Mouse (Mus musculus): Measurements from ENCODE around the gene 4930451I11Rik. TPM values are rescaled to one million over a fixed set of nuclear protein-coding genes. Genes with fewer than 3 reads are reported as not detected.

4930451I11Rik gene
- polyA plus RNA-seq, 1 experiment from 2014 or later: not detected

- Histone ChIP-seq H3K4me3 (no peak overlapping the region), H3K4me1 (peaks cover 30% of the 10 kb centered on the region), H3K36me3 (peaks cover 100% of the 10 kb centered on the region), H3K27me3 (ENCODE audit: low read depth, poor library complexity, severe bottlenecking) (peaks cover 16% of the 10 kb centered on the region; the same call in 1 of the 2 replicates), H3K27ac (replicated peaks) (no peak overlapping the region), H3K9me3 (replicated peaks) (no peaks in the 10 kb centered on the region)
- WGBS: 82% methylated on average over 3 of the region's 3 CpGs
- DNase-seq (ENCODE audit: low spot score): no peak
These were observed 24.2 kb upstream of the 4930451I11Rik start for GRCm38 (mm10) chr7:126855641-126856040.

GRCm38 (mm10) chr7:126853454-126853853, 22.0 kb upstream of the 4930451I11Rik start:
- Histone ChIP-seq H3K27ac (replicated peaks) (no peak overlapping the region), H3K4me3 (no peak overlapping the region; the same call in 1 of the 2 replicates), H3K27me3 (ENCODE audit: low read depth, poor library complexity, severe bottlenecking) (peaks cover 38% of the 10 kb centered on the region), H3K4me1 (peaks cover 39% of the 10 kb centered on the region), H3K9me3 (replicated peaks) (no peaks in the 10 kb centered on the region), H3K36me3 (peaks cover 81% of the 10 kb centered on the region)
- DNase-seq (ENCODE audit: low spot score): no peak
- WGBS: 89% methylated on average over 5 of the region's 5 CpGs

- 30% methylated on average over 12 of the region's 12 CpGs for WGBS
- Histone ChIP-seq H3K9me3 (replicated peaks) (no peaks in the 10 kb centered on the region), H3K36me3 (peaks cover 59% of the 10 kb centered on the region), H3K27me3 (ENCODE audit: low read depth, poor library complexity, severe bottlenecking) (peaks cover 59% of the 10 kb centered on the region), H3K4me1 (peaks cover 55% of the 10 kb centered on the region), H3K4me3 (no peak overlapping the region), H3K27ac (replicated peaks) (0 out of 2 replicates have a peak overlapping the region, but pooled peaks have one; percentile 4)
- no peak for DNase-seq (ENCODE audit: low spot score)
These were observed 19.8 kb upstream of the 4930451I11Rik start for GRCm38 (mm10) chr7:126851192-126851591.

- WGBS: 89% methylated on average over 6 of the region's 6 CpGs
- H3K27me3 ChIP-seq (ENCODE audit: low read depth, poor library complexity, severe bottlenecking): peaks cover 59% of the 10 kb centered on the region
- no peaks in the 10 kb centered on the region for H3K9me3 ChIP-seq (replicated peaks)
- no peak for DNase-seq (ENCODE audit: low spot score)
- no peak overlapping the region for H3K27ac ChIP-seq (replicated peaks)
- peaks cover 55% of the 10 kb centered on the region for H3K4me1 ChIP-seq
- H3K4me3 ChIP-seq: no peak overlapping the region
- H3K36me3 ChIP-seq: peaks cover 48% of the 10 kb centered on the region
These were observed 18.7 kb upstream of the 4930451I11Rik start for GRCm38 (mm10) chr7:126850161-126850560.

GRCm38 (mm10) chr7:126848794-126849193, 17.4 kb upstream of the 4930451I11Rik start:
- DNase-seq (ENCODE audit: low spot score): no peak
- Histone ChIP-seq H3K27me3 (ENCODE audit: low read depth, poor library complexity, severe bottlenecking) (peaks cover 59% of the 10 kb centered on the region), H3K27ac (replicated peaks) (peak overlapping the region; percentile 89), H3K36me3 (peaks cover 35% of the 10 kb centered on the region), H3K4me3 (peak overlapping the region; percentile 82), H3K4me1 (peaks cover 57% of the 10 kb centered on the region), H3K9me3 (replicated peaks) (no peaks in the 10 kb centered on the region)
- 34% methylated on average over 10 of the region's 10 CpGs for WGBS

- peak overlapping the region; percentile 89 for H3K27ac ChIP-seq (replicated peaks)
- no peaks in the 10 kb centered on the region for H3K9me3 ChIP-seq (replicated peaks)
- H3K4me3 ChIP-seq: peak overlapping the region; percentile 82
- under 1% methylated on average over 73 of the region's 74 CpGs for WGBS
- peaks cover 50% of the 10 kb centered on the region for H3K4me1 ChIP-seq
- peaks cover 59% of the 10 kb centered on the region for H3K27me3 ChIP-seq (ENCODE audit: low read depth, poor library complexity, severe bottlenecking)
- DNase-seq (ENCODE audit: low spot score): peak; percentile 78
- peaks cover 24% of the 10 kb centered on the region for H3K36me3 ChIP-seq
These were observed 16.3 kb upstream of the 4930451I11Rik start for GRCm38 (mm10) chr7:126847421-126848398.

GRCm38 (mm10) chr7:126847116-126847420, 15.6 kb upstream of the 4930451I11Rik start, which contains the start of gene Doc2a:
Doc2a (plus strand) TSS chr7:126847416.
- no peak for DNase-seq (ENCODE audit: low spot score)
- no peaks in the 10 kb centered on the region for H3K9me3 ChIP-seq (replicated peaks)
- peaks cover 43% of the 10 kb centered on the region for H3K4me1 ChIP-seq
- H3K27ac ChIP-seq (replicated peaks): peak within 1 kb of the TSS; percentile 89
- WGBS: 26% methylated on average over 4 of the region's 4 CpGs
- H3K4me3 ChIP-seq: peak within 1 kb of the TSS; percentile 82
- H3K36me3 ChIP-seq: peaks cover 17% of the 10 kb centered on the region
- peaks cover 57% of the 10 kb centered on the region for H3K27me3 ChIP-seq (ENCODE audit: low read depth, poor library complexity, severe bottlenecking)

GRCm38 (mm10) chr7:126845516-126845915, 14.1 kb upstream of the 4930451I11Rik start:
- H3K27me3 ChIP-seq (ENCODE audit: low read depth, poor library complexity, severe bottlenecking): peaks cover 41% of the 10 kb centered on the region
- no peak overlapping the region for H3K27ac ChIP-seq (replicated peaks)
- peaks cover 6% of the 10 kb centered on the region; the same call in 1 of the 2 replicates for H3K9me3 ChIP-seq (replicated peaks)
- 75% methylated on average over 2 of the region's 2 CpGs for WGBS
- H3K4me3 ChIP-seq: no peak overlapping the region
- DNase-seq (ENCODE audit: low spot score): no peak
- H3K36me3 ChIP-seq: peaks cover 2% of the 10 kb centered on the region; the same call in 1 of the 2 replicates
- peaks cover 28% of the 10 kb centered on the region for H3K4me1 ChIP-seq

GRCm38 (mm10) chr7:126843276-126843675, 11.8 kb upstream of the 4930451I11Rik start:
- WGBS: 84% methylated on average over 9 of the region's 9 CpGs
- Histone ChIP-seq H3K27ac (replicated peaks) (no peak overlapping the region), H3K4me3 (no peak overlapping the region), H3K4me1 (peaks cover 17% of the 10 kb centered on the region), H3K9me3 (replicated peaks) (peaks cover 6% of the 10 kb centered on the region; the same call in 1 of the 2 replicates), H3K27me3 (ENCODE audit: low read depth, poor library complexity, severe bottlenecking) (peaks cover 19% of the 10 kb centered on the region), H3K36me3 (no peaks in the 10 kb centered on the region)
- no peak for DNase-seq (ENCODE audit: low spot score)

- no peak for DNase-seq (ENCODE audit: low spot score)
- H3K4me1 ChIP-seq: peaks cover 25% of the 10 kb centered on the region
- no peaks in the 10 kb centered on the region for H3K36me3 ChIP-seq
- peaks cover 29% of the 10 kb centered on the region for H3K27me3 ChIP-seq (ENCODE audit: low read depth, poor library complexity, severe bottlenecking)
- no peaks in the 10 kb centered on the region for H3K9me3 ChIP-seq (replicated peaks)
- whole genome bisulfite sequencing: 90% methylated on average over 1 of the region's 1 CpGs
- H3K27ac ChIP-seq (replicated peaks): no peak overlapping the region
- H3K4me3 ChIP-seq: no peak overlapping the region
These were observed 1.9 kb upstream of the 4930451I11Rik start for GRCm38 (mm10) chr7:126833294-126833693.

- peak overlapping the region; percentile 64 for H3K27ac ChIP-seq (replicated peaks)
- peaks cover 29% of the 10 kb centered on the region for H3K27me3 ChIP-seq (ENCODE audit: low read depth, poor library complexity, severe bottlenecking)
- peak; percentile 80 for DNase-seq (ENCODE audit: low spot score)
- no peaks in the 10 kb centered on the region for H3K9me3 ChIP-seq (replicated peaks)
- H3K4me3 ChIP-seq: peak overlapping the region; percentile 50
- WGBS: 2% methylated on average over 21 of the region's 21 CpGs
- H3K36me3 ChIP-seq: no peaks in the 10 kb centered on the region
- H3K4me1 ChIP-seq: peaks cover 25% of the 10 kb centered on the region
These were observed 678 bp upstream of the 4930451I11Rik start for GRCm38 (mm10) chr7:126832036-126832598.

GRCm38 (mm10) chr7:126825952-126826351, 5.5 kb downstream of the 4930451I11Rik start:
- Histone ChIP-seq H3K36me3 (no peaks in the 10 kb centered on the region), H3K4me1 (peaks cover 47% of the 10 kb centered on the region), H3K27me3 (ENCODE audit: low read depth, poor library complexity, severe bottlenecking) (peaks cover 54% of the 10 kb centered on the region), H3K4me3 (no peak overlapping the region), H3K27ac (replicated peaks) (no peak overlapping the region), H3K9me3 (replicated peaks) (no peaks in the 10 kb centered on the region)
- 74% methylated on average over 5 of the region's 5 CpGs for WGBS
- DNase-seq (ENCODE audit: low spot score): no peak

- peaks cover 48% of the 10 kb centered on the region for H3K27me3 ChIP-seq (ENCODE audit: low read depth, poor library complexity, severe bottlenecking)
- 27% methylated on average over 8 of the region's 8 CpGs for WGBS
- peaks cover 46% of the 10 kb centered on the region for H3K4me1 ChIP-seq
- H3K9me3 ChIP-seq (replicated peaks): no peaks in the 10 kb centered on the region
- H3K27ac ChIP-seq (replicated peaks): no peak overlapping the region
- H3K4me3 ChIP-seq: no peak overlapping the region
- DNase-seq (ENCODE audit: low spot score): no peak
- H3K36me3 ChIP-seq: no peaks in the 10 kb centered on the region
These were observed 6.0 kb downstream of the 4930451I11Rik start for GRCm38 (mm10) chr7:126825403-126825802.
